Mouse (Mus musculus) adrenal gland, postnatal 25 days (tissue): ENCODE data around the gene Dclk2. TPM values are rescaled to one million over a fixed set of nuclear protein-coding genes. Genes with fewer than 3 reads are reported as not detected.

Experiments
- DNase-seq: peaks from one replicate; pipeline ENCODE4 v3.0.0; 2021; ENCODE audit warnings: mixed read lengths
- total RNA-seq: library from RNA; stranded (reverse); gene quantifications from 2 replicates; pipeline ENCODE4 v1.2.3, GENCODE M21; 2021

Dclk2 gene
- total RNA-seq, 1 experiment from 2014 or later, result 9.6 TPM

DNA sequence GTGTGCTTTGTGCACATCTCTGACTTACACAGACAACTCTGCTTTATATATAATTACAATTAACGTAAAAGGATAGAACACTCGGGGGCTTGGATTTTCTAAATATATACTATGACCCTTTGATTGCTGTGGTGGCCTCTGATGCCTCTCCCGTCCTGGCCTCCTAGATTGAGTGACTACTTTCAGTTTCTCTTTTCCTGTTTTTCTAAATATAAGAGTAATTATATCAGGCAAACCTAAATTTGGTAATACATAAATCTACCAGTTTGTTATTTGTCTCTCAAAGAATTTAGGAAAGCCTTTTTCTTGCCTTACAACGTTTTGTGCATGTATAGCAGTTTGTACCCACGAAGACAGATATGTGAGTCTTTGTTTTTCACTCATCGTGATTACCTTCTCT lies 161.9 kb downstream of the Dclk2 start:
- DNase-seq, result no peak

DNA sequence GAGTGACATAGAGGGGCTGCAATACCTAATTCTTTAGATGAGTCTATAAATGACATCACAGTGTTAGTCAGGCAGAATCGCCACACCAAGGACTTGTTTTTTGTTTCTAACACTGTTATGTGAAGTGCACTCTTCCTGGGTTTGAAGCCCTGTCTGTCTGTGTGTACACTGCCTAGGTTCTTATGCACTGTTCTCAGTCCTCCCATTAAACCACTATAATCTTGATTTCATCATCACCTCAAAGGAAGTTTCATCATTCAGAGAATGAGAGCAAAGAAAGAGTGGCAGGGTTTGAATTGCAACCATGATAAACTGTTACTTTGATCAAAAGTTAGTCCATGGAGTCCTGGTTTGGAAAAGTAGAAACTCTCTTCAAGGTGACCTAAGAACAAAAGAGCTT lies 164.1 kb downstream of the Dclk2 start:
- DNase-seq, result no peak

DNA sequence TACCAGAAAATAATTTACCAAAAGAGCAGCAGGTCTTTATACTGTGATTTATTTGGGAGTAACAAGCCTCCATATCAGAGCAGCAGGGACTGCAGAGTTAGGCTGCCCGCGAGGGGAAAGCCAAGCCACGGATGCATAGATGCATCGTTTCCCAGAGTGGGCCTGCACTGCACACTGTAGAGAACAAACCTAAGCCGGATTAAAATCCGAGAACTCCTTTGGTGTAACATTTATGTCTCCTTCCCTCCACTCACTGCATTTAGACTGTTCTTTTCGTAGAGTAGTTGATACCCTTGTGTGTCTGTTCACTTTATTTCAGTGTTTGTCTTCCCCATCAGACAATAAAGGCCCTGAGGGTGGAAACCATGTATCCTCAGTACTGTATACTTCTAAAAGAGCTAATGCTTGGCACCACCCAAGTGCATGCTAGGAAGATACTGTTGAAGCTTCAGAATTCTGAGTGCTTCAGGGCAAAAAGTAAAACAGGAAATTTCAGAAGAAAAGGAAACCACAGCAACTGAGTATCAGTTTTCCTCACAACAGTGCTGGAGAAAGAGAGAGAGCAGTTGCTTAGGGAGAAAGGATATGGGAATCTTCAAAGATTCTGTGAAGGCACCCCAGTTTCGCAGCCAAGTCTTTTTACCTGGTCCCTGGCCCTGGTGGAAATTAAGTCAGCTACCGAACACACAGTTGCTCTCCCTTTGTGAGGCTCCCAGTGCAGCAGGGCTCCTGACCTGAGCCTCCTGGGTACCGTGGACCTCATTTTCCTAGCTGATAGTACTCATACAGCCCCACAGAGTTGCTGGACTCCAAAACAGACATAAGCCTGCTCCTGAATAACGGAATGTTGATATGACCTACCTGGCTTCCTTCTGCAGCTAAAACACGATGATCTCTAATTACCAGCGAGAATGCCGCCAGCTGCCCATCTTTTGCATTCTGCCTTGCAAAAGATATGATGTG lies 165.8 kb downstream of the Dclk2 start:
- DNase-seq, result no peak

DNA sequence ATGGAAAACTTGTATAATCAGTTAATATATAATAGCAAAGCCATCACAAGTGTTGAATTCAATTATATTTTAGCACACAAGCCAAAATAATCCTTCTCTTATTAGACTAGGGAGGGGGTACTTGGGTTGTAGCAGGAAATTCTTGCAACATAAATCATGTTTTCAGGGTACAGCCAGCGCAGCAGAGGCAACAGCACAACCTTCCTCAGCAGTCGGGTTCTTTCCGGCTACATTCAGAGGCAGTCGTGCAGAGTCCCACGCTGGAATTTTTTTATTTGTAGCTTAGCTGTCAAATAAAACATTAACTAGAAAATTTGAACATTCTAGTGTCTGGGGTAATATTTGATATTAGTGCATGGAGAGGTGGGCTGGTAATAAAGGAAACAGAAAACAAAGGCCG lies 166.5 kb downstream of the Dclk2 start:
- DNase-seq, result no peak

DNA sequence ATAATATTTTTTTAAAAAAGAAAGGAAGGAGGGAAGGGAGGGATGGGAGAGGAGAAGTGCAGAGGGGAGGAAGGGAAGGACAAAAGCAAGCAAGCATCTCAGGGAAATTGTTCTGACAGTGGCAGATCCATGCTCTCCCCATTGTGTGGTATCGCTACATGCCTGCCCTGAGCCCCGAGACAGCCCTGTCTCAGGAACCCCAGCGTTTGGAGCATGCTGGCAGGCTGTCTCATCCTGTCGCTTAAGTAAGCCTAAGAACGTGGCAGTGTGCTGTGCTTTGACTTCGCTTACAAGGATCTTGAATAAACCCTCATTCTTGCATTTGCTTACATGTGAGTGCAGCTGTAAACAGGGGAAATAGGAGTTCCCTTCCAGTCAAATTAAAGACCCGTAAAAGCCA lies 170.0 kb downstream of the Dclk2 start:
- DNase-seq, result no peak

DNA sequence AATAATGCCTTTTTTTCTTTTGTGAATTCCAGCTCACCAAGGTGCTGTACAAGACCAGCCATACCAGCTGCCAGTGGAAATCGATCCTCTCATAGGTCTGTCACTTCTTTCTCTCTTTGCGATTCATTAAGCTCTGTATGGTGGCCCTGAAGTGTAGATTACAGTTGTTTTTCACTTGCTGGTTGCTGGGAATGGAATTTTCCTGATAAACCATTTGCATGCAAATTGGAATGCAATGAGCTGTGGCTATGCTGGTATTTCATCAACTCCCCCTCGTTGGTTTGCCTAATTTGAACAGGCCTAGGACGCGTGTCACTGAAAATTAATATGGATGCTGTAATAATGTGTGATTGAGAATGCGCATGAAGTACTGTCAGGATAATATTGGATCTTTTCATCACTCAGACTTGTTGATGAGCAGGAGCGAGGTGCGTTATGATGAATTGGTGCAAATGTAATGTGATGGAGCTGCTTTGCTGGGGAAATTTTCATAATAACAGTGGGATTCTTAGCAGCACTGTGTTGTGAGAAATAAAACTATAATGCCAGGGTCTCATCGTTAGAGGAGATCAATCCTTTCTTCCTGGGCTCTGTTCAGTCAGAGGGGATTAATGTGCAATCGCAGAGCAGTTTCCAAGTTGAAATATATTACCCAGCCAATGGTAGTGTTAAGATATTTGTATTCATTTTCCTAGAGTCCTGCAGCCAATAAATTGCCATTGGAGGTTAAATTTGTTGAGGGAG lies 174.7 kb downstream of the Dclk2 start:
- no peak for DNase-seq

DNA sequence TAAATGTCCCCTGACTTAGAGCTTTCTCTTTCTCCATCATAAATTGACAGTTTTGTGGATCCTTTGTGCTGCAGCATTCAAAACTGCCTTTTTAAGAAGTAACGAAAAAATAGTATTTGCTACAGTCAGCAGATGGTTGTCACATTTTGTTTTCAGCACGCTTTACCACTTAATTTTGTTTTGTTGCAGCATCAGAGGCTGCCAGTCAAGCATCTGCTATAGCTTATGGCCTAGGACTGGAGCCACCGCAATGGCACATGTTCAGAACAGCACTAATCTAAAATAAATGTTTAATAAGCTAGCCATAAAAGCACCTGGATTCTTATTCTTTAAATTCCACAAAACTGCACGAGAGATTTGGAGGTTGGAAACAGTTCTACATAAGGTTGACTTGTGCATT lies 175.3 kb downstream of the Dclk2 start:
- DNase-seq, result no peak

DNA sequence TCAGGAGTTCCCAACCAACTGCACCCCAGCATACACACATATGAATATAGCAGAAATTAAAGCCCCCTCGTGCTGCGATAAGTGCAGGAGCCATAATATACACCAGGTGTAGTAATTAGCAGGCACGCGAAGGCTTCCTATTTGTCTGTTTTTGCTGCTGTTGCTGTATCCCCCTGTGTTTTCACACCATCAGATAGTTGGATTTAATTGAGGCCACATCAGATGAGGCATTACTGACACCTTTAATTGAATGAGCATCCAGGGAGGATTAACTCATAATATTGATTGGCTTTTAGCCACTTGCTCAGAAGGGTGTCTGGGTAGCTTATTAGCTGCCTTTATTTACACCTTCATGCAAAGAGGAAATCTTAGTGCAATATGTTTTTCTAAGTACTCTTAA lies 180.9 kb downstream of the Dclk2 start:
- no peak for DNase-seq

DNA sequence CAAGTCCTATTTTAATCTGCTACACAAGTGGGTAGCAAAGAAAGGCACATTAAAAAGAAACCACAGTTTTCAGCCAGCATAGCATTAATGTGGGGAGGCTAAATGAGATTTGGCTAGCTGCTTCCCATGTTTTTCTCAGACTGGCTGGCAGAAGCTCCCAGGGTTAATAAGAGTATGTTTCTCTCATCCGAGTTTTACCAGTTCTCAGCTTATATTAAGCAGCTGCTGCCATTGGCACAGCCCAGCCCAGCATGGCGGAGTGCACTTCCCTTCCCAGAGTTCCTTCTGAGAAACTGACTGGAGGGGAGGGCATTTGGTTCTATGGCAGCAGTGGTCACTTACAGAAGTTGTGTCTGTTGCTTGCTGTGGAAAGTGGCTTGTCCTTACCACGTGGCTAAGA lies 181.8 kb downstream of the Dclk2 start:
- no peak for DNase-seq

Other genes with a start within 250 kb of the Dclk2 start
- gene Cd1d1, start 78.6 kb upstream of the Dclk2 start, total RNA-seq, result 306 and 446 TPM in 2 replicates